Mouse (Mus musculus) embryonic facial prominence, embryonic 14.5 days (tissue): ENCODE data around the gene Dap3. TPM values are rescaled to one million over a fixed set of nuclear protein-coding genes. Genes with fewer than 3 reads are reported as not detected.
"Not testable (repeated sequence)": the region's sequence is repeated elsewhere in the genome, so short reads cannot be mapped to it uniquely, and the experiment has no call there.

ENCODE experiments used
- ATAC-seq: fragments of 200-750 bp; cut with Nextera tagmentation; 2 replicates; pipeline ENCODE4 v1.8.0; 2017; ENCODE audit warnings: low read depth, moderate number of reproducible peaks, moderate TSS enrichment
- DNase-seq: peaks from one replicate; pipeline ENCODE4 v3.0.0-alpha.2; 2015; ENCODE audit warnings: low spot score
- H3K27ac ChIP-seq: fragments of 300-500 bp; sonication (generic); replicated peaks from 2 replicates; pipeline ENCODE4 v1.5.1; 2014; ENCODE audit warnings: low read depth, mild to moderate bottlenecking, low read length, moderate library complexity
- H3K27me3 ChIP-seq: fragments of 300-500 bp; sonication (generic); replicated peaks from 2 replicates; pipeline ENCODE4 v1.6.1; 2014; ENCODE audit warnings: low read length; ENCODE audit not compliant: control insufficient read depth, insufficient read depth
- H3K36me3 ChIP-seq: fragments of 300-500 bp; sonication (generic); 2 replicates; pipeline ENCODE4 v1.6.1; 2014; ENCODE audit warnings: low read length, mixed read lengths; ENCODE audit not compliant: control insufficient read depth, insufficient read depth
- H3K4me1 ChIP-seq: fragments of 300-500 bp; sonication (generic); 2 replicates; pipeline ENCODE4 v1.6.1; 2014; ENCODE audit warnings: antibody characterized with exemption, low read length; ENCODE audit not compliant: control insufficient read depth, insufficient read depth
- H3K4me2 ChIP-seq: fragments of 300-500 bp; sonication (generic); 2 replicates; pipeline ENCODE4 v1.6.1; 2014; ENCODE audit warnings: low read depth, mild to moderate bottlenecking, low read length, moderate library complexity, mixed read lengths
- H3K4me3 ChIP-seq: fragments of 300-500 bp; sonication (generic); 2 replicates; pipeline ENCODE4 v1.5.1; 2014; ENCODE audit warnings: low read depth, mild to moderate bottlenecking, low read length
- H3K9ac ChIP-seq: fragments of 300-500 bp; sonication (generic); 2 replicates; pipeline ENCODE4 v1.6.1; 2014; ENCODE audit warnings: low read depth, mild to moderate bottlenecking, low read length, moderate library complexity, mixed read lengths
- H3K9me3 ChIP-seq: fragments of 300-500 bp; sonication (generic); 2 replicates; pipeline ENCODE4 v1.6.1; 2016; ENCODE audit warnings: low read length; ENCODE audit not compliant: control insufficient read depth
- WGBS: fragments of 180-500 bp; shearing (Covaris S2); extraction: QIAGEN DNeasy Blood & Tissue Kit; methylation state at CpG from one replicate; pipeline ENCODE4 v1.1.7; 2014; 5-methylcytosine and 5-hydroxymethylcytosine counted together
- polyA plus RNA-seq: library from polyadenylated mRNA; unstranded; fragments of >200 nt; fragmentation: Nextera tagmentation; extraction: Ambion mirVana; gene quantifications from 2 replicates; pipeline ENCODE4 v1.2.1, GENCODE M21; 2014

Gene Dap3
- 125 and 138 TPM in 2 replicates for polyA plus RNA-seq

DNA sequence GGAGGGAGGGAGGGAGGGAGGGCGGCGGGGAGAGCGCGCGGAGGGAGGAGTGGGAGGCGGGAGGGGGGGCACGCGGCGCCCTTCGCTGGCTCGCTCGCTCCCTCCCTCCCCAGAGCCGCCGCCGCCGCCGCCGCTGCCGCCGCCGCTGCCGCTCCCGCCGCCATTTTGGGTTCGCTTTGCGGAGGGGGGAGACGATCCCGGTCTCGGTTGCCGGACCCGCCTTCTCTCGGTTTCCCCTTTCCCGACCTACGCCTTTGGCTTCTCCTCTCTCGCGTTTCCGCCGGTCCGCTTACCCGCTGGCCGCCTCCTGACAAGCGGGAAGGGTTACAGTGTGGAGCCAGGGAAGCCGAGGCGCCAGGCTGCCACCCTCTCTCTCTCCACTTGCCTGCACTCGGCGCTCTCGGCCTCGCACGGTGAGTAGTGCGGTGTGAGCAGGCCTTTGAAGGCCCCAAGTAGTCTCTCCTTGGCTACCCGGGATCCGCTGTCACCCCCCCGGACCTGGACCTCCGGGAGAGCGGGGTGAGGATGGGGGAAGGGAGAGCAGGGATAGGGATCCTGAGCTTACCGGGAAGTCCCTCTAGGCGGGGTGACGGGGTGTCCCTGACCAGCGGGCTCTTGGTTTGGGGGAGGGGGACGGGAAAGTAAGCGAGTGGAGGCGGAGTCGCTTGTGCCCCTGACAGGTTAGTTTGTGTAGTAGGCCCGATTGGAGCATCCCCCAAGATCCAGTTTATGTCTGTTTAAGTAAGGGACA, at the start of gene Dap3, which contains the start of gene Ash1l:
Dap3 (minus strand) TSS at position 606 of the 751 bp plus-strand sequence.
Ash1l (plus strand) TSS at position 47 of the 751 bp plus-strand sequence.
- H3K4me3 ChIP-seq = peak within 1 kb of the TSS; percentile 82
- WGBS = 0% methylated on average over 15 of the region's 64 CpGs
- ATAC-seq (peak; percentile 84), DNase-seq (peak; percentile 82)
- no peaks in the 10 kb centered on the region for H3K9me3 ChIP-seq
- no peaks in the 10 kb centered on the region for H3K27me3 ChIP-seq
- H3K4me2 ChIP-seq = peak within 1 kb of the TSS; percentile 83
- peak within 1 kb of the TSS; percentile 95 for H3K9ac ChIP-seq
- H3K27ac ChIP-seq = peak within 1 kb of the TSS; percentile 99
- no peaks in the 10 kb centered on the region for H3K36me3 ChIP-seq
- peaks cover 11% of the 10 kb centered on the region for H3K4me1 ChIP-seq

DNA sequence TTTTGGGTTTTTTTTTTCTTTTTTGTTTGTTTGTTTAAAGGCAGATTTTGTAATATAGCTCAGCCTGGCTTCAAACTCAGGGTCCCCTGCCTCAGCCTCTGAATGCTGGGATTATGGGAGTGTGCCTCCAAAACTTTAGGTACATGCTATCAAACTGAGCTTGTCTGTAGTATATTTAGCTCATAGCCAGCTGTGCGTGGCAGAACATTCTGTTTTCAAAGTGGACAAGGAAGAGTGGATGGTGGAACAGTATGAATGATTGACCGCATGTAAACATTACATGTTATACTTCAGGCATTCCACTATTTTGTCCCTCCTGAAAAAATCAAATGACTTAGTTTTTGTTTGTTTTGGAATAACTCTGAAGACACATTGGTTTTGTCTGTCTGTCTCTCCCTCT, 41.8 kb upstream of the Dap3 start:
- ATAC-seq (no peak), DNase-seq (no peak)
- Histone ChIP-seq H3K36me3 (peaks cover 18% of the 10 kb centered on the region), H3K27ac (no peak overlapping the region), H3K4me3 (no peak overlapping the region), H3K27me3 (no peaks in the 10 kb centered on the region), H3K4me2 (no peak overlapping the region), H3K9ac (no peak overlapping the region), H3K4me1 (no peaks in the 10 kb centered on the region), H3K9me3 (no peaks in the 10 kb centered on the region)
- WGBS = 88% methylated on average over 2 of the region's 2 CpGs

DNA sequence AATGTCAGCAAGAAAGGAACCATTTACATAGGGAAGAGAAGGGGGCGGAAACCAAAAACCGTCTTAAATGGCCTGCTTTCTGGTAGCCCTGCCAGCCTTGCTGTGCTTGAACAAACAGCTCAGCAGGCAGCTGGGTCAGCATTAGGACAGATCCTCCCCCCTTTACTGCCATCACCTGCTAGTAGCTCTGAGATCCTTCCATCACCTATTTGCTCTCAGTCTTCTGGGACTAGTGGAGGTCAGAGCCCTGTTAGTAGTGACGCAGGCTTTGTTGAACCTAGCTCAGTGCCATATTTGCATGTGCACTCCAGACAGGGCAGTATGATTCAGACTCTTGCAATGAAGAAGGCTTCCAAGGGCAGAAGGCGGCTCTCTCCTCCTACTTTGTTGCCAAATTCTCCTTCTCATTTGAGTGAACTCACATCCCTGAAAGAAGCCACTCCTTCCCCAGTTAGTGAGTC, 33.0 kb upstream of the Dap3 start:
- no peaks in the 10 kb centered on the region for H3K4me1 ChIP-seq
- no peak for DNase-seq
- peaks cover 56% of the 10 kb centered on the region for H3K36me3 ChIP-seq

DNA sequence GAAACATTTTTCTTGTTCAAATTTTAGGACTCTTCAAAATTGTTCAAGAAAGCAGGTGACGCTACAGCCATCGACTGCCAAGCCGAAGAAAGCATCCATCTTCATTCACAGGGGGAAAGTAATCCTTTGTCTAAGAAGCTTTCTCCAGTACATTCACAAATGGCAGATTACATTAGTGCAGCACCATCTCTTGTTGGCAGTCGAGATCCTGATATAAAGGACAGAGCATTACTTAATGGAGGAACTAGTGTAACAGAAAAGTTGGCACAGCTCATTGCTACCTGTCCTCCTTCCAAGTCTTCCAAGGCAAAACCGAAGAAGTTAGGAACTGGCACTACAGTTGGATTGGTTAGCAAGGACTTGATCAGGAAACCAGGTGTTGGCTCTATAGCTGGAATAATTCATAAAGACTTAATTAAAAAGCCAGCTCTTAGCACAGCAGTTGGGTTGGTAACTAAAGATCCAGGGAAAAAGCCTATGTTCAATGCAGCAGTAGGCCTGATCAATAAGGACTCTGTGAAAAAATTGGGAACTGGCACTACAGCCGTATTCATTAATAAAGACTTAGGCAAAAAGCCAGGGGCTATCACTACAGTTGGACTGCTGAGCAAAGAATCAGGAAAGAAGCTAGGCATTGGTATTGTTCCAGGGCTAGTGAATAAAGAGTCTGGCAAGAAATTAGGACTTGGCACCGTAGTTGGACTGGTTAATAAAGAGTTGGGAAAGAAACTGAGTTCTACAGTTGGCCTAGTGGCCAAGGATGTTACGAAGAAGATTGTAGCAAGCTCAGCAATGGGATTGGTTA, 30.4 kb upstream of the Dap3 start:
- no peak for DNase-seq
- Histone ChIP-seq H3K4me3 (no peak overlapping the region), H3K9ac (no peak overlapping the region), H3K9me3 (no peaks in the 10 kb centered on the region), H3K36me3 (peaks cover 49% of the 10 kb centered on the region), H3K4me2 (no peak overlapping the region), H3K27ac (no peak overlapping the region), H3K27me3 (no peaks in the 10 kb centered on the region), H3K4me1 (no peaks in the 10 kb centered on the region)
- ATAC-seq = no peak
- WGBS = 94% methylated on average over 8 of the region's 8 CpGs

More for the DNA sequence above, 33.0 kb upstream of the Dap3 start:
- Histone ChIP-seq H3K4me2 (no peak overlapping the region), H3K9ac (no peak overlapping the region), H3K27me3 (no peaks in the 10 kb centered on the region), H3K4me3 (no peak overlapping the region), H3K27ac (no peak overlapping the region), H3K9me3 (no peaks in the 10 kb centered on the region)
- no peak for ATAC-seq
- 69% methylated on average over 4 of the region's 4 CpGs for WGBS

DNA sequence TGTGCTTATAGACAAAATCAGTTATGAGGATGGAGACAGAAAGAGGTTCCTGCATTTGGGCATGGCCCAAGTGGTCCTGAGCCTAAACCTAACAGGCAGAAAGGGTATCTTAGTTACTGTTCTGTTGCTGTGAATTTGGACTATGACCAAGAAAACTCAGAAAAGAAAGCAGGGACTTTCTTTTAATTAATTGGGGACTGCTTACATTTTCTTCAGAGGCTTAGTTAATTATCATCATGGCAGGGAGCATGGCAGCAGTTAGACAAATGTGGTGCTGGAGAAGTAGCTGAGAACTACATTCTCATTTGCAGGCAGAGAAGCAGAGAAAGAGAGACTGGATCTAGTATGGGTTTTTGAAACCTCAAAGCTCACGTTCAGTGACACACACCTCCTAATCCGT, 24.0 kb upstream of the Dap3 start:
- Histone ChIP-seq H3K9ac (no peak overlapping the region), H3K9me3 (no peaks in the 10 kb centered on the region), H3K27ac (no peak overlapping the region), H3K36me3 (no peaks in the 10 kb centered on the region), H3K4me1 (no peaks in the 10 kb centered on the region), H3K4me2 (no peak overlapping the region), H3K4me3 (no peak overlapping the region), H3K27me3 (no peaks in the 10 kb centered on the region)
- WGBS = 90% methylated on average over 2 of the region's 2 CpGs
- DNase-seq (no peak), ATAC-seq (no peak)

DNA sequence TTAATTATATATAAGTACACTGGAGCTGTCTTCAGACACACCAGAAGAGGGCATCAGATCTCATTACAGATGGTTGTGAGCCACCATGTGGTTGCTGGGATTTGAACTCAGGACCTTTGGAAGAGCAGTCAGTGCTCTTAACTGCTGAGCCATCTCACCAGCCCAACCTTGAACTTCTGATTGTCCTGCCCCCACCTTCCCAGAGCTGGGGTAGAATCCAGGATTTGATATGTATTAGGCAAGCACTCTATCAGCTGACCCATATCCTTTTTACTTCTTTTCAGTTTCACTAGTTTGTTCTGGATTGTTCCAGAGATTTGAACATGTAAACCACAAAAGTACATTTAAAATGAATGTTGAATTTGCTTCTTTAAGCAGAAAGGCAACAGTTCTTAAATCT, 12.2 kb upstream of the Dap3 start:
- not testable (repeated sequence) for H3K4me2 ChIP-seq, H3K4me3 ChIP-seq, H3K4me1 ChIP-seq, H3K9me3 ChIP-seq, H3K9ac ChIP-seq, H3K27me3 ChIP-seq, ATAC-seq, H3K27ac ChIP-seq, DNase-seq
- H3K36me3 ChIP-seq = peaks cover 14% of the 10 kb centered on the region

DNA sequence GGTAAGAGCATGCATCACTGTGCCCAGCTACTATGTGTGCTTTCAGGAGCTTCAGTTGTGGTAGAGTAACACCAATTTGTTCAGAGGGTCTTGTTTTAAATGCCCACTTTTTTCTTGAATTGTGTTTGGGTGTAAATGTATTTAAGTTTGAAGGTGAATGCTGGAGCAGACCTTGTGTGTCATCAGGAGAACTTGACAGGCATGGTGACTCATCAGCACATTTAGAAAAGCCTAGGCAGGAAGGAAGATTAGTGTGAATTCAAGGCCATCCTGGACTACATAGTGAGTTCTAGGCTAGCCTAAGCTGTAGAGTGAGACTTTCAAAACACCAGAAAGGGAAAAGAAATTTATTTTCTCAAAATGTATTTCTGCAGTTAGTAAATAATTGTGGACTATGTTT, 2.8 kb upstream of the Dap3 start:
- H3K9me3 ChIP-seq = no peaks in the 10 kb centered on the region
- H3K36me3 ChIP-seq = no peaks in the 10 kb centered on the region
- no peak overlapping the region for H3K27ac ChIP-seq
- no peak overlapping the region for H3K9ac ChIP-seq
- H3K4me2 ChIP-seq = no peak overlapping the region
- DNase-seq (no peak), ATAC-seq (no peak)
- no peak overlapping the region for H3K4me3 ChIP-seq
- H3K4me1 ChIP-seq = peaks cover 3% of the 10 kb centered on the region
- H3K27me3 ChIP-seq = no peaks in the 10 kb centered on the region

DNA sequence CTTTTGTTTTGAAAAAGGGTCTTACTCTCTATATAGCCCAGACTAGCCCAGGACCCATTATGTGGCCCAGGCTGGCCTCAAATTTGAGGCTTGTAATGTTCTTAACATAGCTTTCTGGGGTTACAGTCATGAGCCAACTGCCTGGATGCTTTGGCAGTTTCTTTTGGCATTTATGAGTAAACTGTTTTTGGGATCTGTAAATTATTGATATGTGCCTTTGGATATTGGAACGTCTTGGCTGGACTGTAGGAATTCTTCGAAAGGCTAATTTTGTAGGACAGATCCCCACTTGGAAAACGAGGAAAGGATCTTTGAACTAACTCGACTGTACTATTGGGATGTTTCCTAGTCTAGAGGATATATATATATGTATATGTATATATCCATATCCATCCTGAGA, 2.3 kb upstream of the Dap3 start:
- Histone ChIP-seq H3K4me1 (peaks cover 8% of the 10 kb centered on the region), H3K4me2 (no peak overlapping the region), H3K27me3 (no peaks in the 10 kb centered on the region), H3K4me3 (no peak overlapping the region), H3K9me3 (no peaks in the 10 kb centered on the region), H3K36me3 (no peaks in the 10 kb centered on the region), H3K27ac (no peak overlapping the region), H3K9ac (no peak overlapping the region)
- DNase-seq (no peak), ATAC-seq (no peak)
- 83% methylated on average over 4 of the region's 4 CpGs for WGBS
